Mouse (Mus musculus) layer of hippocampus, postnatal 36 days (tissue): ENCODE measurements at regions not wholly inside any gene's neighbourhood (a gene's known extent, or its start where the extent isn't known, plus 50 kb on each side); places are given as distances from the start of the nearest gene placed in this dataset.

Experiments
- DNase-seq, 2 experiments: peaks; one replicate each; pipeline ENCODE4 v3.0.0; 2022

DNA sequence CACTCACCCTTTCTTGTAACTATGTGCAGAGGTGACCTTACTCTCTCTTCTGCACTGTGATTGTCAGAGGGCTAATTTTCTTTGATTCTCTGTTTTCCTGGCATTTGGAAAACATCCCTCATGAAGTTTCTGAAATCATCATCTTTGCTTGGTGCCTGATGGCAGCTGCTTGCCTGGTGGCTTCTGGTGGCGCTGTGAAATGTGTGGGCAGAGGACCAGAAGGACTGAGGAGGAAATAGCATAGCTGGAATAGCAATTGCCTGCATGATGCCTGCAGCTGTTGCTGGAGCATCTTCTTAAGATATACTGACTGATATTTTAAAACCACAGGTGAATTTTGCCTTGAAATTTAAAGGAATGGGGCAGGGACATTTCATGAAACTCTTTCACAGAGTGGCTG lies 502.6 kb upstream of the Pkn2 start:
- peak; percentile 49 for DNase-seq

DNA sequence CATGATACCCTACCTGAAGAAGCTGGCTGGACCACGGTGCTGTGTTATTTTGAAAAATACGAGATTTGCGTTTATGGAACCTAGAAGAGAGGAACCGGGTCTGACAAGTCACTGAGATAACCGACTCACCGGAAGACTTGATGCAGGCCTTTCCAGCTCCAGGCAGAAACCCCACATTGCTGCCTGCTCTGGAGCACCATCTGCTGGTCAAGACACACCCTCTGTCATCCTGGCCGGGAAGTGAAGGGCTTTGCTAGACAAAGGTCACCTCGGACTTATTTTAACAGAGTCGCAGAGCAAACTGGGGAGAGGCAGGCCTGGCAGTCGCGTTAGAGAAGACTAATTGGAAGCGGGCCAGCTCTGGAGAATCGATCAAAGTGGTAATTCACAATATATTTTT lies 497.4 kb upstream of the Pkn2 start:
- DNase-seq = peak; percentile 42 to 52

DNA sequence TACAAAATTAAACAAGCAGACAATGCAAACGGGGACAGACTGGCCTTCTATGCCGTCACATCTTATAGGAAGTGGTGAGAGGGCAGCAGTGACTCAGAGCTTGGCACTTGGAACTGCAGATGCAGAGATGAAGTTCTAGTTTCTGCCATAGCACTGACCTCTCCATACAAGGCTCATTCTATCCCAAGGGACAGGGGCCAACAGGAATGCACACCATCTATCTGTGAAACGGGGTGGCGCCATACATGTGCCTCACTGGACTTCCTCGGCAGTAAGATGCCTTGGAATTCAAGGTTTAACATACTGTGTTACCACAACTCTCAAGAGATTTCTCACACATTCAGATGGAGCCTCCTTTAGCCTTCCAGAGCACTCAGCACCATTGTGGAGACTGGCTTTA lies 495.6 kb upstream of the Pkn2 start:
- DNase-seq = no peak

DNA sequence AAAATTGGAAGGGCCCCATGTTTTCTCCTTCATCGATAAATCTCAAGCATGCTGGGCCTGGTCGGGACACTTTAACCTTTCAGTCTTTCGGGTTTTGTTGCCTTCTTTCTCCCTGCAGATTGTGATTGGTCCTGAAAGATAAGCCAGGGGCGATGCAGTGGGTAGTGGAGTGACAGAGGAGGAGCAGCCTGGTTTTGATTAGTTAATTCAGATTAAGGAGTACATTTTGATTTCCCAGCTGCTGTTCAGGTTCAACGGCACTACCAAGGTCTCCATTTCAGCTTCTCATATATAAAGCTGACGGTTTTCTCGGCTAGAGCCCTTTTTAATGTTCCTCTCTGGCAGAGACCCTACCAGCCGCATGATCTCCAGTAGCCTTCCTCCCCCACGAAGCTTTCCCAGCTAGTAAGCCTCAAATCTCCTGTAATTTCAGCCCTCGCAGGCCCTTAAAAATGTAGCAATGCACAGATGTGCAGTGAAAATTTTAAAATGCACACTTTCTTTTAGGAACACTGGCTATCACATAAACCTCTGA lies 493.8 kb upstream of the Pkn2 start:
- DNase-seq = no peak

DNA sequence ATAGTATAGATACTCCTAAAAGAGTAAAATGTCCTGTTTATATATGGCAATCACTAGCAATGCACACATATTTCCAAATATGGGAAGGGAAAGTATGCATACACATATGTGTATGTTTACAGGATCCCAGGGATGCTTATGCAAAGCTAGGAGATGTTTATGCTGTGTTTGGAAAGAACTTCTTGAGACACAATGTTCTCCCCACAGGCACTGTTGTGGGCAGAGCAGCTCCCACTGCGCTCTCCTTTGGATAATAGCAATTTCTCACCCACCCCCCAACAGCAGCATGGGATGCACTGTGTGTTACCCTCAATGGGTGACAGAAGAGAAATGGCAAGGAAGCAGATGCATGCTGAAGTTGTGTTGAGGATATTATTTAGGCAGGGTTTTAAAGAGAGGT lies 491.7 kb upstream of the Pkn2 start:
- DNase-seq = no peak

DNA sequence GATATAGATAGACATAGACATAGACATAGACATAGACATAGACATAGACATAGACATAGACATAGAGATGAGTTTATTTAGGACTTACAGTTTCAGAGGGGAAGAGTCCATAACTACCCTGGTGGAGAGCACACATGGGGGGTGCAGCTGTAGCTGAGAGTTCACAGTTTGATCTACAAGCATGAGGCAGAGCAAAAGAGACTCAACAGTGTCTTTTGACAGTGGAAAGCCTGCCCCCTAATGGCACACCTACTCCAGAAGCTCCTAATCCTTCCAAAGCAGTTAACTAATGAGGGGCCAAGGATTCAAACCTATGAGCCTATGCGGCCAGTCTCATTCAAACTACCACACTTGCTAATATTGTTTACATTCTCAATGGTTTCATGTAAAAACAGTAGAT lies 487.2 kb upstream of the Pkn2 start:
- no peak for DNase-seq

DNA sequence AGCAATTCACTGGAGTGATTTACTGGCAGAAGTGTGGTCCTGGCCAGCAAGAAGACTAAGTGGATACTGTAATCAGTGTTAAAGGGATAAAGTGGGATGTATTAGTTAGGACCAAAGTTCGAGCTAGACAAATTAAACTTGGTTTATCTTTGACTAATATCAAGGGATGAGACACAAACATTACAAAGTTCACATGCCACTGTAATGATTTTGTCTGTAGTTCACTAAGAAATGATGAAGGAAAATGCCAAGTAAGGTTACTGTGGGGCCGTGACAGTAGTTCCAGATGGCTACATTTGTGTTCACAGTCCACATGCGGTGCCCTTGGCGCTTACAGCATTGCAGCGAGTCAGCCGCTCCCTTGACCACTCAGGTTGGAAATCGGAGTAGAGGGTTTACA lies 458.2 kb upstream of the Pkn2 start:
- DNase-seq = no peak

DNA sequence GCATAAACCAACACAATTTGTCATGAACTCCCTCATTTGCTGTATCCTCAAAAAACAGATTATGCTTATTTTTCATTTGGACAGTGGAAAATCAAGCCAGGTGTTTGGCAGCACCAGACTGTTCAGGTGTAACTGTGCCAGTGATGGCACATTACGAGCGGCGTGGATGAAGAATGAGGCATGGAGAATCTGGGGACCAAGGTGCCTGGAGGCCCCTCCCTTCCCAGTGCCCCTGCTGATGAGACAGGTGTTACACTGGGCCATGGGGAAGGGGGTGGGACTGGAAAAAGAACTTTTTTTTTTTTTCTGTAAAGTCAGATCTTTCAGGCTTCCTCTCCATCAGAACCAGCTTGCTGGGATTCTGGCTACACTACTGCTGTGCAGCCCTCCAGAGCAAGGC lies 451.5 kb upstream of the Pkn2 start:
- DNase-seq = no peak

DNA sequence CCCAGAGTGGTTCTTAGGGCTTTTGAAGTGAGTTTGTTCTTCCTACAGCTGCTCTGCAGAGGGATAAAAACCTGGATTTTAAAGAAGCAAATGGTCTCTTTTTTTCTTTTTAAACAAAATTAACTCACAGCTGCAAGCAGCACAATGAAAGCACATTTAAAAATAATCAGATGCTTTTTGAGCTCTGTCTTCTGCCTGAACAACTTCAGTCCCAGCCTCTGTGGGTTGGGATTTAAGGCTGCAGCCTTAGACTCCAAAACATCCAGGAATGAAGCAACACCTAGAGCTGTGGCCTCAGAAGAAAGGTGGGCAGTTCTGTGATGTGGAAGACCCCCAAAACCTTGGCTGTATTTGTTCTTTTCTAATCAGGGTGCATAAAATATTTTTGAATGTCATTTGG lies 446.7 kb upstream of the Pkn2 start:
- no peak for DNase-seq

DNA sequence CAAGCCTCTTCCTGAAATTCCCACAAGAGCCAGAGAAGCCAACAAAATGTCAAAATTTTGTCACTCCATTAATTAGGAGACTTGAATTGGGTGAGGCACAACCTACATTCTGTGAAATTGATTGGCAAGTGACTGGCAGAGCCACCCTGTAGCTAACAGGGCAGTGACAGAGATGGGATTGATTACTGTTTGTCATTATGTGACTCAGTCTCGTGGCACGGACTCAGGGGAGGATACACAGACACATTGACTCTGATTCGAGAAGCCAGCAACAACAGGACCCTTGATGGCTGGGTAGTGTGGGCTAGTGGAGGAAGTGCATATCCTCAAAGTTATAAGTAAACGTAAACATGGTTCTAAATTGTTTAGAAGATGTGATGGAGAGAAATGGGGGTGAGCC lies 445.8 kb upstream of the Pkn2 start:
- no peak for DNase-seq

DNA sequence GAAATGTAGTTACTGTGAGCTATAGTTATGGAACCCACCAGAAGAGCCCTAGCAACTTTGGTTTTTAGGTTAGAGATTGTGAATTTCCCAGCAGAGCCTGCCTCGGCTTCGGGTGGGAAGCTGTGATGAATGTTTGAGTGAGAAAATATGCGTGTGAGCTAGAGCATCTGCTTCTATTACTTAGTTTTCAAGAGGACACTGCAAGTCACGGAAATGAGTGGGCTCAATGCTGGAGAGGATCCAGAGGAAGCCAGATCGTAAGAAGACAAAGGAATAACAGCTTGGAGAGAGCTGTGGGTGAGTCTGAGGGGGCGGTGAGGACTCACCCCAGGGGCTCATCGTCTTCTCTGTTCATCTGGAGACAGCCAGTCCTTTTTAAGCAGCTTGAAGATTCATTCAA lies 434.7 kb upstream of the Pkn2 start:
- DNase-seq = peak; percentile 60 to 66

DNA sequence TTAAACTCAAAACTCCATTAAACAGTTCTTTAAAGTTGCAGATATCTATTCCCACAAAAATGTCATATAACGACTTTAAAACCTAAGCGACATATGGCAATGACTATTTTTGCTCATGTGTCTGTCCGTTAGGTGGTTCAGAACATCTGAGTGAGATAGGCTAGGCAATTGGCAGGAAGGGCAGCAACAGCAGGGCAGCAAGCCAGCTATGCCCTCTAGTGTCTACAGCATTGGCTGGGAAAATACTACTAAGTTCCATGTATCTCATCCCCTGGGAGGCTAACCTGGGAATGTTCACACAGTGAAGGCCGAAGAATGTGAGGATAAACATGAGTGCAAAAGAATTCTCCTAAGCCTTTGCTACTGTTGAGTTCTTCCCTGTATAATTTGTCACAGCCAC lies 410.0 kb upstream of the Pkn2 start:
- peak; percentile 18 to 24 for DNase-seq

DNA sequence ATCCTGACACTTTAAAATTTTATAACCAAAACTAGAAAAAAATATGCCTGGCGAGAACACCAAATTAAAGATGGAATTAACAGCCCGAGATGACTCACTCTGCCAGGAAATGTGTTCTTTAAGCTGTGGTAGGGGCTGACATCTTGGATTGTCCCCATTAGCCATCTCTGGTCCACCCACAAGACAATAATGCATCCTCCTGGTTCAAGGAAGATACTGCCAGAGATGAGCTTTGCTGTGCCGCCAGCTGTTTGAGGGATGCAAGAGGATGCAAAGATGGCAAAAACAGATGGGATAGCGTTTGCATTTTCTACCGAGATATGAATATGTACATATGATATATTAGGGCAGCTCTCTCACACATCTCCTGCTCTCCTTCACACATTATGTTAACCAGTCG lies 382.3 kb upstream of the Pkn2 start:
- peak; percentile 7 to 19 for DNase-seq

DNA sequence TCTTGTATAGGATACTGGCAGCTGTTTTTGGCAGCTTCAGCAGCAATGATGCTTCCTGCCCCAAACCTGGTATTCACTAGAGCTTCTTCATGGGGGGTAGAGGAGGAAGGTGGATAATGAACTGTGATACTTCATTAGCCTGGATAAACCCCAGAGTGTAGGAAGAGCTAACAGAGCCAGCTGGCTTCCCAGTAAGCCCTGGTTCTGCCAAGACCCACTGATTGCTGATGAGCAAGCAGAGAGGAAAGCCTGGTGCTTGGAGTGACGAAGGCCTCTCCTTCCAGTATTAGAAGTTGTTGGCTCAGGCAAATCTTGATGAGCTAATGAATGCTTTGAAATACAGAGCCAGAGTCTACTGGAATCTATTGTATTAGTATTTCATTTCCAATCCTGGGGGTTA lies 370.8 kb upstream of the Pkn2 start:
- peak in 1 of 2 experiments; percentile 12 for DNase-seq

DNA sequence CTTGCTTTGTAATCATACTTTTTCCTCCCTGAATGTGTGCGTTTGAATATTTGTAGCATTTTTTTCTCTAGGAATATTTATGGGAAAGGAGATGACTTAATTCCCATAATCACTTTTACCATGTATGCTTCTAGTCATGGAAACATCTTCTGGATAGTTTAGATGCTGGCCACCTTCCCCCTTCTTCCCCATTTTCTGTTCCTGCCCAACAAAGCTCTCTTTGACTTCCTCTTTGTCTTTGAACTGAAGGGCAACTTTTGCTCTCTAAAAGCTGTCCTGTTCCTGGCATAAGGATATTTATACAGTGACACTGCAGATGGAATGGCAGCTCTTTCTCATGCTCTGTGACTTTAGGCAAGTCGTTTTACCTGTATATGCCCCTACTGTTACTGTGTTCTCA lies 370.2 kb upstream of the Pkn2 start:
- no peak for DNase-seq

DNA sequence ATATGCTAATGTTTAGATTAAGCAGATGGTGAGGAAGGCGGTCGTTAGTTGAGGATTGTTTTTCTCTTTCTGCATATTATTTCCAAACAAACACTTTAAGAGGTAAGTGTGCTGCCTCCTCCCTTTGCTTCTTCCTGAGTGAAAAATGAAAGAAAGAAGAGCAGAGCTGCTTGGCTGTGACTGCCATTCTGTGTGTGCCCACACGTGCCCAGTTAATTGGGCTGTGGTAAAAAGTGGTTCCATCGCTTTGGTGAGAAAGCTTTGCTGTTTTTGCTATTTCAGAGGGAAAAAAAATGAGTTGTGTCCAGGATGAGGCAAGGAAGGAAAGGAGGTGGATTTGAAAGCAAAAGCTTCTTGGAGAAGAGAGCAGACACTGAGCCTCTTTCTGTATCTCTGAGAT lies 360.9 kb upstream of the Pkn2 start:
- DNase-seq = no peak

DNA sequence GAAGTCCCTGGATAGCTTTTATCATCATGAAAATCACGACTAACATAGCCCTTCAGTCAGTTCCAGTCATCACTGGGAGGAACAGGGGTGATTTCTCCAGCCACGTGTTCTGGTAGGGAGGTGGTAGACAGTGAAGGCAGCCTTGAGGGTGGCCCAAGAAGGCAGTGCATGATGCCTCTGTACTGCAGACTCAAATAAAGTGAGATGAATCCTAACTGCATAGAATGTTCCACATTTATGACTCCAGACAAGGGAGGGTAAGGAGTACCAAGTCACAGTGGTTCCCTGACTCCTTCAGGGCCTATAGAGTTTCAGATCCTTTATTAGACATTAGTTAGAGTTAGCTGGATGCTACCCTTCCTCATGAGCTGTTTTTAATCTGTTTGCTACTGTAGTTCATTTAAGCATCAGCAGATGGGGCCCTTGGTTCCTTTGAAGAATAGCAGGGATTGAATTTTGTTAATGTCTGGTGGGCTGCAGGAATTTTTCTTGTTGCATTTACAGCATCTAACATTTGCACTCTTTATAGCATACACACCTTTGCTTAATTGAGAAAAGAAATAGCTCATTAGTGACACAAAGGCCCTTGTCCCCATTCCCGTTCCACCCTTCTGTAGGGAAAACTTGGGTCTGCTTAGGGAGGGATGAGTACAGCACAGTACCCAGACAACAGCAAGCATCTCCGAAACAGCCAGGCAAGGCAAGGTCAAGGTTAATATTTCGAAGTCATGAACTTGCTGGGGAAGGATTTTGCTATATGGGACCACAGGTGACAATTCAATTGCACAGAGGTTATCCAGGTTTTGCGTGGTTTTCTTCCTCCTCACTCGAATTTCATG lies 359.0 kb upstream of the Pkn2 start:
- DNase-seq = no peak

DNA sequence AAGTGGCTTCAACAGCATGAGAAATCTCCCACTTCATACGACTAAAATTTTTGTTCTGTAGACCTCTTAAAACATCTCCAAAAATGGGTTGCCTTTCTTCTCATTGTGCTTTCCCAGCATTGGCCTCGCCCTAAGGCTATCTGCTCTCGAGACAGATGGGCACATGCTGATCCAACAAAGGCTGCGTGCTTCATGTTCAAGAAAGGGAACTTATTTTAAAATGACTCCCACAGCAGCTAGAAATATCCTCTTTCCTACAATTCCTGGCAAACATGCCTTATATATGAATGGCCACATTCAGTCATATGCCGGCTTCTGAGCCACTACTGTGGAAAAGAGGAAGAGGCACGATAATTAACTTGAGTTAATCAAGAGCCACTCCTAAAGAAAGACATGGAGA lies 356.7 kb upstream of the Pkn2 start:
- no peak for DNase-seq

DNA sequence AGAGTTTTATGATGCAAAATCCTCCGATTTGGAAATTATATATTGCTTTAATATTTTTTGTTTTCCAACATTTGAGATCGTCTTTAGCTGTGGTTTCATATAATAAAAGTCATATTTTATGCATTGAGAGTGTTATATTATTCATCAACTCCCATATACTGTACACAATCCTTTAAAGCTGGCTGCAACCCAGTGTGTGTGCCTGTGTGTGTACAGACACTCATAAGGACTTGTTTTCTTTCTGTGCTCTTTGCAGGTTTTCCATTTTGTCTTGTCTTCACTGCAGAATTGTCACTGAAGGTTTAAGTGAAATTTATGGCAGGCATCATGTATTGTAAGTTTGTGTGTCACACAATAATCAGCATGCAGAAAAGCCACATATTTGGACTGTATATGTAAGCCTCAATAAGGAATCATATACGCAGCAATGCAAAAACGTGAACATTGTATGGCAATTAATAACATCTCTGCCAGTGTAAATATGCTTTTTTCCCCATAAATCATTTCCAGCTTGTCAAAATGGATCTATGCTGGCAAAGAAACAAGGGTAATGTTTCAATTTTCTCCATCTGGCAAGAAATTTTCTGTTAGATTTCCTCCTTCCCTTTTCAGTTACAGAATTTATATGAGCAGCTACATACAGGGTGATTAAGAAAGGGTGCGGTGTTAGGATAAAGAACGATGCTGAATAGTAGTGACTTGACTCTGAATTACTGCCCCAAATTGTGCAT lies 342.4 kb upstream of the Pkn2 start:
- no peak for DNase-seq

DNA sequence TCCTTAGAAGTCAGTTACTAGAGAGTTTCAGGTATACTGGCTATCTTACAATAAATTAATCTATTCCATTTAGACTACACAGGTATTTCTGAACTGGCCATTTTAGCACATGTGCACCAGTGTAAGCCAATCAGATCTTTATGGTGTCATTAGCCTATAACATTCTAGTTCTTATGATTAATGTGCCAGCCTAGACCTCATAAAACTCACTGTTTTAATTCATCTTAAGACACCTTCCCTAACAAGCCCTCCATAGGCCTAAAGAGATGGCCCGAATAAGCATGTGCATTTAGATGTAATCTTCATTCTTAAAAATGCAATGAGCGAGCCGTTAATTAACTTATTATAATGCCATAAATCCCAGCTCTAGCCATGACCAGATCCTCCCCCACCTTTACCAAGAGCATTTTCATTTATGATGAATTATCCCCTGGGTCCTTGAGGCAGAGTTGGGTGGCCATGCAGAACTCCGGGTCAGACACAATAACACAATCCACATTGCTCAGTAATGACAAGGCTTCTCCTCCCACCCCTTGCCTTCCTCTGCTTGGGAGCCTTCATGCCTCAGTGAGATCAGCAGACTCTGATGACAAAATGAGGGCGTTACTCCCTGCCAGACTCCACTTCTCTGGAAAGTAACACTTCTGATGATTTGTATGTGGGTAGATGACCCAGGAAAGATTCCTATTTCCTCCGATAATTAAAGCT lies 311.6 kb upstream of the Pkn2 start:
- DNase-seq = no peak

DNA sequence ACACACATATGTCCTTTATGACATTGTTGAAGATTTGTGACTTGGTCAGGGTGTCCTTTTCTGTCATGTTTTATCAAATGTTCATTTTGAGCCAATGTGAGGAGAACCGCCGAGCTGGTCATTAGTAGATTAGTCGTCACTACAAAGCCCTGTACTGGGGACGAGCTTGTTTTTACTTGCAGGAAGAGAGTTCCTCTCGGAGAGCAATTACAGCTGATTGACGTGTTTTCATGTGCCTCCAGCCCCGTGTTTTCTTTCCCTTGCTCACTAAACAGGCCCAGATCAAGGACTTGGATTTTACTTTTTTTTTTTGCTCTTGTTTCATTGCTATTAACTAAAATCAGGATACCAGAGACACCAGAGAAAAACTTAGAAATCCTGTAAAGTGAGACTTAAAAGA lies 307.1 kb upstream of the Pkn2 start:
- no peak for DNase-seq

DNA sequence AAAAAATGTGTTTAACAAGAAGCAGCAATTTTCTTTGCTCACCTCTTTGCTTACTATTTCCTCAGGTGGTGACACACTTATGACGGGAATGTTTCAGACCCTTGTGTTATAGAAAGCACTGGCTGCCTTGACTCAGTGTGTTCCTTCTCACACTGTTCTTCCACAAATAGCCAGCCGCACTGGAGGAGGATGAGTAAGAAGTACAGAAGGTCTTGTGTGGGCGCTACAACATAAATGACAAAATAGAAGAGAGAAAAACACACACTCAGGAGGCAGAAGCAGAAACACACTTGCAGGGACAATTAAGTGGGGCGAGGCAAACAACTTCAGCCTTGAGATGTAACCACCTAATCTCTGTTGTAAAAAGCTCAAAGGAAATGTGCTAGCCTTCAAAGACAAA lies 292.2 kb upstream of the Pkn2 start:
- peak; percentile 4 to 11 for DNase-seq

DNA sequence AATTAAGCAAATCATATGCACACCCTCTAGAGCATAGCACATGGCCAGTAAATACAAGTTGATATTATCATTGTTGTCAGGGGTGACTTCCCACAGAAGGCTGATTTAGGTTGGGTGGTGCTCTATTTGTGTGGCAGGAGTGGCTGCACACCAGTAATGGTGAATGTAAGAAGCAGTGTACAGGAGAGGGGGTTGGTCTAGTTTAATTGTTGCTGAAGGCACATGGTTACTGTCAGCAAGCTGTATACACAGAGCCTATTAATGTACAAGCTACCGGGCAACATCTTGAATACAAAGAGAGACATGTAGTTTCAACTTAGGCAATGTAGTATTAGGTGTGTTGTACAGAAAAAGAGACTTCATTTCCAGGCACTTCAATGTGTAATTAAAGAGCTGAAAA lies 280.6 kb upstream of the Pkn2 start:
- no peak for DNase-seq
